Mouse (Mus musculus) megakaryocyte, embryonic 14.5 days (primary cell): Measurements from ENCODE around the gene Myef2.
"Not testable (repeated sequence)": the region's sequence is repeated elsewhere in the genome, so short reads cannot be mapped to it uniquely, and the experiment has no call there.

Experiments
- FLI1 ChIP-seq: IDR thresholded peaks from 2 replicates; pipeline ENCODE4 v1.6.1; 2012; ENCODE audit warnings: low read length, inconsistent platforms, mixed read lengths
- GATA1 ChIP-seq: IDR thresholded peaks from 3 replicates; pipeline ENCODE4 v1.6.1; 2012; ENCODE audit warnings: mixed read lengths, low read length, inconsistent platforms, borderline replicate concordance

DNA sequence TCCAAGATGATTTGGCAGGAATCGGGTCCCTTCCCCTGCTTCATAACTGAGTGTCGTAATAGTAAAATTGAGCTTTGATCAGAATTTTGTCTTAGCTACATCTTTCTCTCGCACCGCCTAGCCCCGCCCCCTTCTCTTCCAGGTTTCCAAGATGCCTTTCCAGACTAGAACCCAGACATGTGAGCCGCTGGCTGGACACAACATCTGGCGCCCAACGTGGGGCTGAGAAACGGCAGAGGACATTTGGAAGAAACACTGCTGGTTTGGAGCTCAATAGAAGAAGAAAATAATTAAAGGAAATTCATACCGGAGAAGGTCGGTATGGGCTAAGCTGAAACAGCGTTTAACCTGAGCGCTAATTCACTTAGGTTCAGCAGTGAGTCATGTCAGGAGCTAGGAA is 19.0 kb downstream of the Myef2 start:
- TF ChIP-seq FLI1, GATA1: not testable (repeated sequence)
